Mouse (Mus musculus) hindbrain, postnatal 0 days (tissue): ENCODE results near the gene Tescl. TPM values are rescaled to one million over a fixed set of nuclear protein-coding genes. Genes with fewer than 3 reads are reported as not detected.
A peak's percentile ranks its signal among the peaks of the same experiment; 100 is the strongest.

Experiments used
- ATAC-seq: fragments of 200-750 bp; cut with Nextera tagmentation; 2 replicates; pipeline ENCODE4 v1.8.0; 2017; ENCODE audit warnings: mild to moderate bottlenecking, moderate TSS enrichment, moderate library complexity
- DNase-seq: peaks from one replicate; pipeline ENCODE4 v3.0.0-alpha.2; 2015; ENCODE audit warnings: low spot score
- H3K27ac ChIP-seq: fragments of 300-500 bp; sonication (generic); 2 replicates; pipeline ENCODE4 v1.5.1; 2014; ENCODE audit warnings: mild to moderate bottlenecking
- H3K27me3 ChIP-seq: fragments of 300-500 bp; sonication (generic); 2 replicates; pipeline ENCODE4 v1.6.1; 2014; ENCODE audit warnings: low read length, mixed read lengths; ENCODE audit not compliant: insufficient read depth
- H3K36me3 ChIP-seq: fragments of 300-500 bp; sonication (generic); 2 replicates; pipeline ENCODE4 v1.6.1; 2014; ENCODE audit warnings: low read length, mixed read lengths; ENCODE audit not compliant: insufficient read depth
- H3K4me1 ChIP-seq: fragments of 300-500 bp; sonication (generic); 2 replicates; pipeline ENCODE4 v1.6.1; 2014; ENCODE audit warnings: antibody characterized with exemption, low read length, mixed read lengths; ENCODE audit not compliant: insufficient read depth
- H3K4me2 ChIP-seq: fragments of 300-500 bp; sonication (generic); 2 replicates; pipeline ENCODE4 v1.6.1; 2014; ENCODE audit warnings: low read depth, mild to moderate bottlenecking, low read length, moderate library complexity, mixed read lengths
- H3K4me3 ChIP-seq: fragments of 300-500 bp; sonication (generic); 2 replicates; pipeline ENCODE4 v1.5.1; 2014; ENCODE audit warnings: low read length
- H3K9ac ChIP-seq: fragments of 300-500 bp; sonication (generic); replicated peaks from 2 replicates; pipeline ENCODE4 v1.6.1; 2014; ENCODE audit warnings: mild to moderate bottlenecking, low read length, moderate library complexity, mixed read lengths
- H3K9me3 ChIP-seq: fragments of 300-500 bp; sonication (generic); 2 replicates; pipeline ENCODE4 v1.6.1; 2016; ENCODE audit warnings: low read length, mixed read lengths
- CTCF ChIP-seq: IDR thresholded peaks from 2 replicates; pipeline ENCODE4 v1.5.1; 2016; ENCODE audit warnings: antibody characterized with exemption, control low read depth, low read depth
- WGBS: fragments of 180-500 bp; shearing (Covaris S2); extraction: QIAGEN DNeasy Blood & Tissue Kit; methylation state at CpG from one replicate; pipeline ENCODE4 v1.1.7; 2014; 5-methylcytosine and 5-hydroxymethylcytosine counted together
- polyA plus RNA-seq: library from polyadenylated mRNA; unstranded; fragments of >200 nt; fragmentation: Nextera tagmentation; extraction: Ambion mirVana; gene quantifications from 2 replicates; pipeline ENCODE4 v1.2.1, GENCODE M21; 2015
- total RNA-seq: library from RNA; depleted of rRNA; stranded (reverse); fragments of >200 nt; gene quantifications from 2 replicates; pipeline ENCODE4 v1.2.3, GENCODE M21; 2014; rRNA removed

Gene Tescl
- total RNA-seq: not detected in 2 replicates
- 0.46 TPM in 1 of 2 replicates, not detected in the other for polyA plus RNA-seq

DNA sequence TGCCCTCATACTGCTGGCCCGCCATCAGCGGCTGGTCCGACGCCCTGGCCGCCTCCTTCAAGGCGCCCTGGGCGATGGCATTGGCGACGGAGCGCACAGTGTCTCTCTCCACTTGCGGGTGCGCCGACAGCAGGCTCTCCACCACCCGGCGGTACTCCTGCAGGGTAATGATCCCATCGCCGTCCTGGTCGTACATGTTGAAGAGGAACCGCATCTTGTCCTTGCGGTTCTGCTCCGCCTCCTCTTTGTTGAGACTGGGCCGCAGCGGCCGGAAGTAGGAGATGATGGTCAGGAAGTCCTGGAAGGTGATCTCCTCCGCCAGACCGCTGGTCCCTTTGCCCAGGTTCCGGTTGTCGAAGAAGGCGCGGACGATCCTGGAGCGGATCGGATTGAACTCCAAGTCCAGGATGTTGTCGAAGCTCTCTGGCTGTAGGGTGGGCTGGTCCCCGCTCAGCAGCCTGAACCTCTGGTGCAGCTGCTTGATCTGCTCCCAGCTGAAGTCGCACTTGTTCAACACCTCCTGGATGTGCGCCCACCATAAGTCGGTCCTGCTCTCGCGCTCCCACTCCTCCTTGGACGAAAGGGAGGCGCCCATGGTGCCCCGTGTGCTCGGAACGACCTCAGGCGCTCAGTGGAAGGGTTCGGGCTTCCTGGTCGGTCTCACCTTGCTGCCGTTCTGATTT is at the start of gene Tescl:
Gene Tescl, minus strand, starts transcription at position 633 of the 683 bp plus-strand sequence.
- no peak within 1 kb of the TSS for H3K27ac ChIP-seq
- no peak within 1 kb of the TSS for H3K9ac ChIP-seq
- H3K36me3 ChIP-seq: no peaks in the 10 kb centered on the region
- no peaks in the 10 kb centered on the region; the same call in 1 of the 2 replicates for H3K27me3 ChIP-seq
- 0 out of 2 replicates have a peak within 1 kb of the TSS, but pooled peaks have one; percentile 11 for H3K4me2 ChIP-seq
- no peak within 1 kb of the TSS for H3K4me3 ChIP-seq
- no peak for ATAC-seq
- no peak for DNase-seq
- 51% methylated on average over 49 of the region's 49 CpGs for WGBS
- H3K4me1 ChIP-seq: no peaks in the 10 kb centered on the region
- TF ChIP-seq CTCF: no peak
- H3K9me3 ChIP-seq: no peaks in the 10 kb centered on the region

DNA sequence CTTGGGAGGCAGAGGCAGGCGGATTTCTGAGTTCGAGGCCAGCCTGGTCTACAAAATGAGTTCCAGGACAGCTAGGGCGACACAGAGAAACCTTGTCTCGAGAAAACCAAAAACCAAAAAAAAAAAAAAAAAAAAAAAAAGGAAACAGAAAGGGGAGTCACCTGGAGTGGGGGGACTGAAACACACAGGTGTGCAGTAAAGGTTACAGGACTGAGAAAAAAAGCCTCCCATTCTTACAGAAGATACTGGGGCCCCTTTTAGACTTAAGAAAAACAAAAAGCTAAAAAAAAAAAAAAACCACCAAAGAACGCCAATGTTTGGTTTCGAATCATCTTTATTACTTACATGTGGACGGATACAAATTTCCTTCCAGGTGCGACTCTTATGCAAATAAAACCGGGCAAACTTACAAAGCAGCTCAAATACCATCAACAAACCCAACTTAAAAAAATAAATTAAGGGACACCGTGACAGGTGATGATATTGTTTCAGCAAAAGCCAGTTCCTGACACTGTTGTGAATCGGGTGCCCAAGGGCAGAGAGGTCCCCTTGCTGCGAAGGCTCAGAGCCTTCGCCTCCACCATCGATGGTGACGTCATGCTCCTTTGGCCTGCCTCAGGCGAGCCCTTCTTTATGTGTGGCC is 49.1 kb upstream of the Tescl start:
- no peaks in the 10 kb centered on the region for H3K9me3 ChIP-seq
- H3K4me3 ChIP-seq: no peak overlapping the region
- no peak overlapping the region for H3K9ac ChIP-seq
- DNase-seq (no peak), ATAC-seq (no peak)
- H3K27ac ChIP-seq: no peak overlapping the region
- H3K36me3 ChIP-seq: no peaks in the 10 kb centered on the region
- H3K4me2 ChIP-seq: no peak overlapping the region
- TF ChIP-seq CTCF: no peak
- no peaks in the 10 kb centered on the region for H3K4me1 ChIP-seq
- WGBS: 88% methylated on average over 16 of the region's 16 CpGs
- no peaks in the 10 kb centered on the region for H3K27me3 ChIP-seq

DNA sequence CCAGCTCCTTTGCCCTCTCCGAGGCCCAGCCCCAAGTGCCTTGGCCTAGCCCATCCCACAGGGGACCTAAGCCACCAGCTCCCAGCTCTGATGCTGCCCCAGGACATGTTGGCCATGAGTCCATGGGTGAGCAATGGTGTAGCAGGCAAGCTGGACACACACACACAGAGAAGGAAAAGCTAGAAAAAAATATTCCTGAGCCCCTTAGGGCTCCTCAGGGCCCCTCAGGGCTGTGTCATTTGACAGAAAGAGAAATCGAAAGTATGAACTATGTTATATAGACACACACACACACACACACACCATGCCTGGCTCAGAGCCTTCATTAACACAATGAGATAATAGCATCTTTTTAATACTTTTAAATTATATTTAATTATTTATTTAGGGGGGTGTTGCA is 46.6 kb upstream of the Tescl start:
- no peaks in the 10 kb centered on the region for H3K9me3 ChIP-seq
- no peak for TF ChIP-seq CTCF
- H3K4me2 ChIP-seq: no peak overlapping the region
- no peaks in the 10 kb centered on the region for H3K27me3 ChIP-seq
- no peak overlapping the region for H3K9ac ChIP-seq
- H3K4me1 ChIP-seq: no peaks in the 10 kb centered on the region; the same call in 1 of the 2 replicates
- H3K4me3 ChIP-seq: no peak overlapping the region
- DNase-seq: no peak
- no peak for ATAC-seq
- WGBS: 69% methylated on average over 2 of the region's 2 CpGs
- no peaks in the 10 kb centered on the region for H3K36me3 ChIP-seq
- no peak overlapping the region for H3K27ac ChIP-seq

DNA sequence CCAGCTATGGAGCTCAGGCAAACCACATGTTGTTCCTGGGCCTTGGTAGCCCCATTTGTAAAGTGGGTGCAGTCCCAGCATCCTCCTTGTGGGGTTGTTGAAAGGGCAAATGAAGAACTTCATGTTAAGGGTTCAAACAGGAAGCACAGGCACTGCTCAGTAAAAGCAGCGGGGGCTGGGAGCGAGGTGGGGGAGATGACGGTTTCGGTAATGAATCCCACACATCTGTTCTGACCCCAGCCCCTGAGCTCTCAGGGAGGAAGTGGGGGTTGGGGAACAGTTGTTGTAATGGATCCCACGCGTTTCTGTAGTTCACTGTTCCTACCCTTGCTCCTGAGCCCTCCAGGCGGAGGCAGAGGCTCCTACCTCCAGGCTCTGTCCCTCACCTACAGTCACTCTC is 46.2 kb upstream of the Tescl start:
- H3K4me3 ChIP-seq: no peak overlapping the region
- 66% methylated on average over 7 of the region's 7 CpGs for WGBS
- H3K4me1 ChIP-seq: no peaks in the 10 kb centered on the region; the same call in 1 of the 2 replicates
- H3K36me3 ChIP-seq: no peaks in the 10 kb centered on the region
- no peaks in the 10 kb centered on the region for H3K27me3 ChIP-seq
- no peak overlapping the region for H3K27ac ChIP-seq
- H3K9me3 ChIP-seq: no peaks in the 10 kb centered on the region
- no peak for ATAC-seq
- no peak overlapping the region for H3K4me2 ChIP-seq
- TF ChIP-seq CTCF: no peak
- DNase-seq: no peak
- no peak overlapping the region for H3K9ac ChIP-seq

DNA sequence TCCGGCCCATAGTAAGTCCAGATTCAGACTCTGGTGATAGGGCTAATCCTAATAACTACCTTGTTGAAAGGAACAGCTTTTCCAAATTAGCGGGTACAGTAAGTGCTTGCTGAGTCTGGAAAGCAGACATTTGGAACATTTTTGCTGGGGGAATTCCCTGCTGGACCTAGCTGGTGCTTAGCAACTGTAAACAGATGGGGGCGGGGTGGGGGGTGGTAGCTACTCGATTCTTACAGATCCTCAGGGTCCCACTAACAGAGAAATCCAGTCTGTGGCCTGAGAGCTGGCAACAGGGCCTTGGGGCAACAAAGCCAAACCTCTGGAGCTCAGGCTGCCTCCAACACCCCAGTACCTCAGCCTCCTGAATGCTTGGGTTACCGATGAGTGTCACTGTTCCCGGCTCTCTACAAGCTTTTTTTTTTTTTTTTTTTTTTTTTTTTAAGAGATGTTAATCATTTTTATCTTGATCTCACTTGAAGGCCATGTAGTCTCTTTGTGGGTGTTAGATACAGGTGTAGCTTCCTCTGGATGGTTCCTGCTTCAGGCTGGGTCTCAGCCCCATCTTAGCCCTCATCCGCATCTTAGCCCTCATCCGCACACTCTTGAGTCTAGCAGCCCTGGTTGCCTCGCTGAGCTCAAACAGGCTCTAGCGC is 44.4 kb upstream of the Tescl start:
- no peak for ATAC-seq
- Histone ChIP-seq H3K27ac (no peak overlapping the region), H3K4me1 (no peaks in the 10 kb centered on the region; the same call in none of the 2 replicates), H3K27me3 (no peaks in the 10 kb centered on the region), H3K9me3 (no peaks in the 10 kb centered on the region), H3K36me3 (no peaks in the 10 kb centered on the region), H3K4me3 (no peak overlapping the region), H3K4me2 (no peak overlapping the region), H3K9ac (no peak overlapping the region)
- DNase-seq: peak; percentile 43
- WGBS: 60% methylated on average over 10 of the region's 10 CpGs
- no peak for TF ChIP-seq CTCF

DNA sequence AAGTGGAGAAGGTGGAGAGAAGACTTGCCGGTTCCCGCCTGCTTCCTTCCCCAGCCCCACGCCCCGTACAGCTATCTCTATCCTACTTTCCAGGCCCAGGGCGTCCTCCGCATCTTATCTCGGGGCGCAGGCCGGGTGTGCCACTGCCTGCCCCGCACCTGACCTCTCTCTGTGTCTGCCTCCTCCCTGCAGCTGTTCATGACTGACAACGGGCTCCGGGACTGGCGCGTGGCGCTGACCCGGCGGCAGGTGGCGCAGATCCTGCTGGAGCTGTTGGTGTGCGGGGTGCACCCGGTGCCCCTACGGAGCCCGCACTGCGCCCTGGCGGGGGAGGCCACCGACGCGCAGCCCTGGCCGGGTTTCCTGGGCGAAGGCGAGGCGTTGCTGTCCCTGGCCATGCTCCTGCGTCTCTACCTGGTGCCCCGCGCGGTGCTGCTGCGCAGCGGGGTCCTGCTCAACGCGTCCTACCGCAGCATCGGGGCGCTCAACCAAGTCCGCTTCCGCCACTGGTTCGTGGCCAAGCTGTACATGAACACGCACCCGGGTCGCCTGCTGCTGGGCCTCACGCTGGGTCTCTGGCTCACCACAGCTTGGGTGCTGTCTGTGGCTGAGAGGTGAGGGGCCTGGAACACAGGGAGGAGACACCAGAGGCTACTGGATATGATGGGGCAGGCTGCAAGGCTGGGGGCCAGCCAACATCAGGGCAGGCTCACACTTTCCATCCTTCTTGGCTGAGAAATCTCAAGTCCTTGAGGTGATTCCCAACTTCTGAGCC is 43.5 kb upstream of the Tescl start:
- Histone ChIP-seq H3K4me1 (no peaks in the 10 kb centered on the region; the same call in none of the 2 replicates), H3K27me3 (no peaks in the 10 kb centered on the region), H3K9me3 (no peaks in the 10 kb centered on the region), H3K4me3 (peak overlapping the region; percentile 18), H3K9ac (peak overlapping the region; percentile 30; the same call in 1 of the 2 replicates), H3K4me2 (peak overlapping the region; percentile 50), H3K27ac (no peak overlapping the region), H3K36me3 (no peaks in the 10 kb centered on the region)
- ATAC-seq (no peak), DNase-seq (no peak)
- no peak; the same call in 1 of the 2 replicates for TF ChIP-seq CTCF
- 7% methylated on average over 49 of the region's 49 CpGs for WGBS
